In genomic region chr6:32894100-32894499, GRCm38 (mm10) we compare ENCODE assay signal across 23 mouse cellular contexts.
DNase-seq lines count a peak whose midpoint lies in the region; ATAC-seq and TF ChIP-seq lines count a peak whose summit lies in the region.
"Had no signal": no experiment of that assay in that cellular context is flagged by ENCODE, and none has a peak within 500 bp of the region (broad histone marks: within the 10 kb centered on the region; RNA-seq: fewer than 3 reads in every experiment).

No protein-coding gene starts in this region.

- H3K4me3 ChIP-seq in liver, embryonic 11.5 days (ENCODE audit: low read depth, low read length), result no peak overlapping the region
- H3K4me3 ChIP-seq in liver, postnatal 0 days (ENCODE audit: low read depth, low read length), result no peak overlapping the region
- no peak overlapping the region for H3K4me3 ChIP-seq in liver, embryonic 13.5 days (replicated peaks)
- no peak overlapping the region for H3K4me3 ChIP-seq in kidney, adult 2 months (ENCODE audit: insufficient read depth, low read depth, low read length)
- H3K4me3 ChIP-seq: embryonic facial prominence, embryonic 15.5 days; erythroblast, embryonic 14.5 days; forebrain, embryonic 10.5 days; gastrocnemius, adult 2 months; heart, embryonic 13.5 days; hindbrain, embryonic 15.5 days had no signal

- no peak overlapping the region for H3K4me2 ChIP-seq in liver, embryonic 11.5 days
- H3K4me2 ChIP-seq in liver, postnatal 0 days (ENCODE audit: low read depth, low read length), result no peak overlapping the region
- no peak overlapping the region for H3K4me2 ChIP-seq in liver, embryonic 13.5 days
- H3K4me2 ChIP-seq: embryonic facial prominence, embryonic 15.5 days; heart, embryonic 13.5 days; hindbrain, embryonic 15.5 days had no signal

- DNase-seq in liver, embryonic 11.5 days (ENCODE audit: low spot score), result no peak
- DNase-seq in liver, postnatal 0 days, result no peak
- peak; percentile 7 for DNase-seq in c-Kit-positive CD71-positive TER-119-positive erythroid progenitor cells, embryonic 14.5 days (ENCODE audit: low spot score)
- DNase-seq in liver, embryonic 13.5 days, result no peak
- DNase-seq in urinary bladder, postnatal 4 days (ENCODE audit: low spot score in 2 of 2), result no peak
- DNase-seq in adrenal gland, postnatal 4 days (ENCODE audit: low spot score in 2 of 2), result no peak
- no peak for DNase-seq in kidney, adult 2 months
- DNase-seq: adrenal gland, postnatal 10 days; B cell, adult 2 months; cerebellum, adult 2 months; cerebellum, postnatal 10 days; gastrocnemius, adult 2 months; gastrocnemius, postnatal 25 days; heart, adult 11 months; heart, postnatal 36 days had no signal

- WGBS in liver, embryonic 11.5 days, result 69% methylated on average over 2 of the region's 2 CpGs
- 73% methylated on average over 2 of the region's 2 CpGs for WGBS in liver, postnatal 0 days (ENCODE audit: insufficient replicate concordance)
- 38% methylated on average over 2 of the region's 2 CpGs for WGBS in liver, embryonic 13.5 days (ENCODE audit: insufficient replicate concordance)
- WGBS in kidney, adult 2 months, result 84% methylated on average over 2 of the region's 2 CpGs

- H3K9ac ChIP-seq in liver, embryonic 11.5 days (ENCODE audit: low read depth, low read length), result no peak overlapping the region
- no peak overlapping the region for H3K9ac ChIP-seq in liver, postnatal 0 days (replicated peaks)
- no peak overlapping the region for H3K9ac ChIP-seq in liver, embryonic 13.5 days
- H3K9ac ChIP-seq: embryonic facial prominence, embryonic 15.5 days; heart, embryonic 13.5 days; hindbrain, embryonic 15.5 days had no signal

- ATAC-seq in liver, embryonic 11.5 days (replicated peaks; ENCODE audit: low FRiP score), result peak; percentile 45; the same call in 1 of the 2 replicates
- ATAC-seq in liver, postnatal 0 days, result no peak
- ATAC-seq in liver, embryonic 13.5 days (ENCODE audit: low read depth), result peak; percentile 78
- ATAC-seq: CD4-positive, CD25-positive, alpha-beta regulatory T cell, adult 4 months; forebrain, embryonic 14.5 days had no signal

- TF ChIP-seq POLR2A in kidney, adult 2 months (IDR thresholded peaks at IDR 0.05; ENCODE audit: low read depth, low read length), result no peak

- no peak for TF ChIP-seq CTCF in liver, postnatal 0 days (IDR thresholded peaks at IDR 0.05; ENCODE audit: low read depth)
- no peak for TF ChIP-seq CTCF in kidney, adult 2 months (conservative IDR thresholded peaks at IDR 0.05; ENCODE audit: insufficient read depth, insufficient read length, low read depth, low read length)

- H3K27me3 ChIP-seq in liver, embryonic 11.5 days (replicated peaks; ENCODE audit: control insufficient read depth, insufficient read depth, low read length), result no peaks in the 10 kb centered on the region
- H3K27me3 ChIP-seq in liver, postnatal 0 days (ENCODE audit: insufficient read depth, low read length), result no peaks in the 10 kb centered on the region
- no peaks in the 10 kb centered on the region for H3K27me3 ChIP-seq in liver, embryonic 13.5 days
- no peaks in the 10 kb centered on the region for H3K27me3 ChIP-seq in kidney, adult 2 months (replicated peaks; ENCODE audit: control insufficient read depth, insufficient read depth, low read length)
- H3K27me3 ChIP-seq: embryonic facial prominence, embryonic 15.5 days; heart, embryonic 13.5 days; hindbrain, embryonic 15.5 days had no signal

- no peaks in the 10 kb centered on the region for H3K36me3 ChIP-seq in liver, embryonic 11.5 days (ENCODE audit: control insufficient read depth, insufficient read depth, low read length)
- H3K36me3 ChIP-seq in liver, postnatal 0 days (replicated peaks; ENCODE audit: insufficient read depth, low read length), result no peaks in the 10 kb centered on the region; the same call in 1 of the 2 replicates
- H3K36me3 ChIP-seq in liver, embryonic 13.5 days, result no peaks in the 10 kb centered on the region; the same call in 1 of the 2 replicates
- H3K36me3 ChIP-seq in kidney, adult 2 months (ENCODE audit: control insufficient read depth, insufficient read depth, low read length), result no peaks in the 10 kb centered on the region; the same call in 1 of the 2 replicates
- H3K36me3 ChIP-seq: embryonic facial prominence, embryonic 15.5 days; forebrain, embryonic 10.5 days; hindbrain, embryonic 15.5 days had no signal

- no peaks in the 10 kb centered on the region for H3K9me3 ChIP-seq in liver, embryonic 11.5 days (ENCODE audit: control insufficient read depth, low read length)
- H3K9me3 ChIP-seq in liver, postnatal 0 days (ENCODE audit: low read length), result no peaks in the 10 kb centered on the region
- H3K9me3 ChIP-seq in liver, embryonic 13.5 days (replicated peaks), result no peaks in the 10 kb centered on the region
- H3K9me3 ChIP-seq: embryonic facial prominence, embryonic 15.5 days; forebrain, embryonic 10.5 days; G1E; heart, embryonic 13.5 days; hindbrain, embryonic 15.5 days had no signal

- H3K27ac ChIP-seq in liver, embryonic 11.5 days (ENCODE audit: low read depth, low read length), result no peak overlapping the region
- no peak overlapping the region for H3K27ac ChIP-seq in liver, postnatal 0 days (ENCODE audit: low read depth)
- H3K27ac ChIP-seq in liver, embryonic 13.5 days, result no peak overlapping the region
- no peak overlapping the region for H3K27ac ChIP-seq in kidney, adult 2 months (ENCODE audit: insufficient read depth, low read depth, low read length)
- H3K27ac ChIP-seq: embryonic facial prominence, embryonic 15.5 days; forebrain, embryonic 10.5 days; gastrocnemius, adult 2 months; heart, embryonic 13.5 days; hindbrain, embryonic 15.5 days had no signal

- peaks cover 4% of the 10 kb centered on the region; the same call in 1 of the 2 replicates for H3K4me1 ChIP-seq in liver, embryonic 11.5 days (replicated peaks; ENCODE audit: control insufficient read depth, insufficient read depth, low read length)
- H3K4me1 ChIP-seq in liver, postnatal 0 days (ENCODE audit: insufficient read depth), result no peaks in the 10 kb centered on the region
- H3K4me1 ChIP-seq in liver, embryonic 13.5 days (replicated peaks), result peaks cover 6% of the 10 kb centered on the region
- peaks cover 11% of the 10 kb centered on the region for H3K4me1 ChIP-seq in kidney, adult 2 months (ENCODE audit: control insufficient read depth, insufficient read depth, low read length)
- H3K4me1 ChIP-seq: embryonic facial prominence, embryonic 15.5 days; forebrain, embryonic 10.5 days; heart, embryonic 13.5 days; hindbrain, embryonic 15.5 days had no signal

- TF ChIP-seq EP300 in liver, postnatal 0 days (IDR thresholded peaks at IDR 0.05; ENCODE audit: low read depth), result no peak
